Mouse (Mus musculus) heart, adult 2 months (tissue): ENCODE results near the gene Dgat2. TPM values are rescaled to one million over a fixed set of nuclear protein-coding genes. Genes with fewer than 3 reads are reported as not detected.
A peak's percentile ranks its signal among the peaks of the same experiment; 100 is the strongest.

Experiments used
- DNase-seq, 2 experiments: peaks; one replicate each; pipeline ENCODE4 v3.0.0; 2021
- H3K27ac ChIP-seq: fragments of 200-600 bp; 2 replicates; pipeline ENCODE4 v1.8.1; 2022
- H3K27me3 ChIP-seq: fragments of 200-500 bp; 2 replicates; pipeline ENCODE4 v1.6.1; 2012; ENCODE audit warnings: mild to moderate bottlenecking, low read length, inconsistent platforms, mixed read lengths; ENCODE audit not compliant: control insufficient read depth, insufficient read depth
- H3K36me3 ChIP-seq: fragments of 200-500 bp; 2 replicates; pipeline ENCODE4 v1.6.1; 2012; ENCODE audit warnings: low read length, inconsistent platforms; ENCODE audit not compliant: control insufficient read depth, insufficient read depth
- H3K4me1 ChIP-seq: fragments of 200-500 bp; 2 replicates; pipeline ENCODE4 v1.6.1; 2011; ENCODE audit warnings: low read length; ENCODE audit not compliant: control insufficient read depth, insufficient read depth
- H3K4me3 ChIP-seq: fragments of 200-600 bp; 2 replicates; pipeline ENCODE4 v1.8.1; 2022
- H3K79me2 ChIP-seq: fragments of 200-500 bp; replicated peaks from 2 replicates; pipeline ENCODE4 v1.6.1; 2012; ENCODE audit warnings: mild to moderate bottlenecking, inconsistent platforms, low read length, moderate library complexity, mixed read lengths; ENCODE audit not compliant: control insufficient read depth, insufficient read depth
- H3K9ac ChIP-seq: fragments of 200-500 bp; 2 replicates; pipeline ENCODE4 v1.6.1; 2012; ENCODE audit warnings: low read depth, mild to moderate bottlenecking, control low read depth, inconsistent platforms, low read length, mixed read lengths
- CTCF ChIP-seq: fragments of 200-600 bp; IDR thresholded peaks from 2 replicates; pipeline ENCODE4 v1.8.1; 2022; ENCODE audit warnings: antibody characterized with exemption, mild to moderate bottlenecking, moderate library complexity
- EP300 ChIP-seq: fragments of 200-500 bp; IDR thresholded peaks from 2 replicates; pipeline ENCODE4 v1.6.1; 2011; ENCODE audit warnings: low read depth, low read length, control low read depth; ENCODE audit not compliant: insufficient read depth
- POLR2A ChIP-seq: fragments of 200-500 bp; IDR thresholded peaks from 2 replicates; pipeline ENCODE4 v1.6.1; 2011; ENCODE audit warnings: mild to moderate bottlenecking, low read depth, low read length, control low read depth; ENCODE audit not compliant: insufficient read depth
- WGBS: fragments of 180-500 bp; shearing (Covaris S2); methylation state at CpG from one replicate; pipeline ENCODE4 v1.1.7; 2018; 5-methylcytosine and 5-hydroxymethylcytosine counted together
- intact Hi-C: fragments of 180-260 bp; cut with DNase I; formaldehyde crosslinking; loops from one replicate; pipeline ENCODE4 v1.15.1; 2025
- polyA plus RNA-seq: library from polyadenylated mRNA; depleted of rRNA; stranded (reverse); fragments of >200 nt; gene quantifications from 2 replicates; pipeline ENCODE4 v1.2.3, GENCODE M21; 2012
- total RNA-seq, 2 experiments: library from RNA; stranded (reverse); gene quantifications; 2 replicates each; pipeline ENCODE4 v1.2.3; 2021

Dgat2 gene
- total and polyA plus RNA-seq, 3 experiments, result 309 to 390 (median 376) TPM

- TF ChIP-seq POLR2A (no peak), EP300 (no peak), CTCF (no peak)
- 71% methylated on average over 10 of the region's 10 CpGs for WGBS
- Histone ChIP-seq H3K4me1 (peaks cover 8% of the 10 kb centered on the region), H3K36me3 (no peaks in the 10 kb centered on the region), H3K79me2 (no peaks in the 10 kb centered on the region), H3K9ac (no peak overlapping the region), H3K27me3 (no peaks in the 10 kb centered on the region), H3K4me3 (no peak overlapping the region), H3K27ac (no peak overlapping the region)
- intact Hi-C loops, result loop anchor here (5.0 kb wide), 1 partner anchor 44 kb away; the partner anchor contains the start of gene Dgat2
- DNase-seq, result no peak
These were observed 44.1 kb upstream of the Dgat2 start for GRCm38 (mm10) chr7:99226662-99227061.

- DNase-seq, result peak; percentile 27 to 54
- no peaks in the 10 kb centered on the region for H3K36me3 ChIP-seq
- H3K4me1 ChIP-seq, result peaks cover 8% of the 10 kb centered on the region
- H3K9ac ChIP-seq, result no peak overlapping the region
- WGBS, result 55% methylated on average over 6 of the region's 6 CpGs
- intact Hi-C loops, result loop anchor here (5.0 kb wide), 1 partner anchor 43 kb away; the partner anchor contains the start of gene Dgat2
- H3K4me3 ChIP-seq, result no peak overlapping the region
- TF ChIP-seq CTCF (no peak), EP300 (peak; percentile 87), POLR2A (0 out of 2 replicates have a peak, but pooled peaks have one; percentile 34)
- no peak overlapping the region; the same call in 1 of the 2 replicates for H3K27ac ChIP-seq
- H3K79me2 ChIP-seq, result no peaks in the 10 kb centered on the region
- no peaks in the 10 kb centered on the region for H3K27me3 ChIP-seq
These were observed 42.9 kb upstream of the Dgat2 start for GRCm38 (mm10) chr7:99225421-99225820.

- no peak for TF ChIP-seq CTCF
- no peak for TF ChIP-seq EP300
- TF ChIP-seq POLR2A, result no peak
- Histone ChIP-seq H3K4me1 (peaks cover 8% of the 10 kb centered on the region), H3K4me3 (no peak overlapping the region), H3K9ac (peak overlapping the region; percentile 35; the same call in 1 of the 2 replicates), H3K36me3 (no peaks in the 10 kb centered on the region), H3K27ac (no peak overlapping the region; the same call in 1 of the 2 replicates), H3K79me2 (no peaks in the 10 kb centered on the region), H3K27me3 (no peaks in the 10 kb centered on the region)
- intact Hi-C loops, result loop anchor here (5.0 kb wide), 1 partner anchor 42 kb away; the partner anchor contains the start of gene Dgat2
- peak in 1 of 2 experiments; percentile 23 for DNase-seq
- WGBS, result 33% methylated on average over 1 of the region's 1 CpGs
These were observed 42.2 kb upstream of the Dgat2 start for GRCm38 (mm10) chr7:99224648-99225190.

- WGBS, result 74% methylated on average over 7 of the region's 7 CpGs
- intact Hi-C loops, result no loop called here
These were observed 41.7 kb upstream of the Dgat2 start for GRCm38 (mm10) chr7:99224225-99224624.

GRCm38 (mm10) chr7:99217338-99218074 lies 35.0 kb upstream of the Dgat2 start:
- no peaks in the 10 kb centered on the region for H3K79me2 ChIP-seq
- WGBS, result 51% methylated on average over 3 of the region's 3 CpGs
- DNase-seq, result peak; percentile 63 to 83
- intact Hi-C loops, result loop anchor here (5.0 kb wide), 1 partner anchor 55 kb away; no protein-coding TSS in a partner anchor
- H3K27ac ChIP-seq, result peak overlapping the region; percentile 38
- H3K9ac ChIP-seq, result peak overlapping the region; percentile 20; the same call in 1 of the 2 replicates
- no peaks in the 10 kb centered on the region for H3K36me3 ChIP-seq
- no peaks in the 10 kb centered on the region for H3K27me3 ChIP-seq
- peaks cover 15% of the 10 kb centered on the region for H3K4me1 ChIP-seq
- TF ChIP-seq CTCF (no peak), EP300 (peak; percentile 91), POLR2A (0 out of 2 replicates have a peak, but pooled peaks have one; percentile 29)
- no peak overlapping the region for H3K4me3 ChIP-seq

More at GRCm38 (mm10) chr7:99224225-99224624, 41.7 kb upstream of the Dgat2 start:
- no peaks in the 10 kb centered on the region for H3K27me3 ChIP-seq
- no peak overlapping the region for H3K4me3 ChIP-seq
- no peak for DNase-seq
- H3K9ac ChIP-seq, result no peak overlapping the region
- TF ChIP-seq CTCF (peak; percentile 27; the same call in 1 of the 2 replicates), POLR2A (no peak), EP300 (no peak)
- H3K36me3 ChIP-seq, result no peaks in the 10 kb centered on the region
- peaks cover 8% of the 10 kb centered on the region for H3K4me1 ChIP-seq
- H3K79me2 ChIP-seq, result no peaks in the 10 kb centered on the region
- no peak overlapping the region for H3K27ac ChIP-seq

GRCm38 (mm10) chr7:99215347-99215855 lies 32.9 kb upstream of the Dgat2 start:
- no peaks in the 10 kb centered on the region for H3K79me2 ChIP-seq
- H3K27ac ChIP-seq, result peak overlapping the region; percentile 70
- peak; percentile 52 to 61 for DNase-seq
- WGBS, result 19% methylated on average over 8 of the region's 8 CpGs
- H3K4me1 ChIP-seq, result peaks cover 15% of the 10 kb centered on the region
- no peak overlapping the region for H3K4me3 ChIP-seq
- no peaks in the 10 kb centered on the region for H3K27me3 ChIP-seq
- intact Hi-C loops, result loop anchor here (5.0 kb wide), 1 partner anchor 53 kb away; no protein-coding TSS in a partner anchor
- H3K9ac ChIP-seq, result peak overlapping the region; percentile 37
- no peaks in the 10 kb centered on the region for H3K36me3 ChIP-seq
- no peak for TF ChIP-seq CTCF
- no peak for TF ChIP-seq EP300
- TF ChIP-seq POLR2A, result 0 out of 2 replicates have a peak, but pooled peaks have one; percentile 20
